14 mouse cellular contexts compared by ENCODE assay signal in genomic region chr17:47333409-47333808, GRCm38 (mm10). TPM values are rescaled to one million over a fixed set of nuclear protein-coding genes. Genes with fewer than 3 reads are reported as not detected.
DNase-seq lines count a peak whose midpoint lies in the region; ATAC-seq and TF ChIP-seq lines count a peak whose summit lies in the region.
"Had no signal": no experiment of that assay in that cellular context is flagged by ENCODE, and none has a peak within 500 bp of the region (broad histone marks: within the 10 kb centered on the region; RNA-seq: fewer than 3 reads in every experiment).

No protein-coding gene starts in this region.

- peaks cover 57% of the 10 kb centered on the region for H3K36me3 ChIP-seq in hindbrain, embryonic 14.5 days (replicated peaks; ENCODE audit: control insufficient read depth, insufficient read depth)
- H3K36me3 ChIP-seq in hindbrain, embryonic 13.5 days = peaks cover 58% of the 10 kb centered on the region
- H3K36me3 ChIP-seq in forebrain, embryonic 14.5 days (ENCODE audit: control insufficient read depth, insufficient read depth, low read length) = peaks cover 51% of the 10 kb centered on the region
- peaks cover 11% of the 10 kb centered on the region for H3K36me3 ChIP-seq in midbrain, embryonic 16.5 days (ENCODE audit: control insufficient read depth, insufficient read depth, low read length)
- H3K36me3 ChIP-seq in lung, postnatal 0 days (ENCODE audit: insufficient read depth, low read length) = no peaks in the 10 kb centered on the region

- H3K4me1 ChIP-seq in hindbrain, embryonic 14.5 days (replicated peaks; ENCODE audit: control insufficient read depth, insufficient read depth, low read length) = no peaks in the 10 kb centered on the region
- peaks cover 12% of the 10 kb centered on the region for H3K4me1 ChIP-seq in hindbrain, embryonic 13.5 days (replicated peaks)
- H3K4me1 ChIP-seq in forebrain, embryonic 14.5 days (ENCODE audit: control insufficient read depth, insufficient read depth, low read length) = peaks cover 8% of the 10 kb centered on the region
- no peaks in the 10 kb centered on the region for H3K4me1 ChIP-seq in midbrain, embryonic 16.5 days (ENCODE audit: control insufficient read depth, insufficient read depth, low read length)
- H3K4me1 ChIP-seq in lung, postnatal 0 days (ENCODE audit: insufficient read depth, low read depth, low read length) = no peaks in the 10 kb centered on the region

- TF ChIP-seq EP300 in lung, postnatal 0 days (IDR thresholded peaks at IDR 0.05) = no peak

- no peak overlapping the region for H3K4me2 ChIP-seq in hindbrain, embryonic 14.5 days (replicated peaks)
- no peak overlapping the region for H3K4me2 ChIP-seq in hindbrain, embryonic 13.5 days
- H3K4me2 ChIP-seq in forebrain, embryonic 14.5 days (ENCODE audit: low read length) = no peak overlapping the region
- no peak overlapping the region for H3K4me2 ChIP-seq in midbrain, embryonic 16.5 days (ENCODE audit: low read length)
- H3K4me2 ChIP-seq in lung, postnatal 0 days (replicated peaks; ENCODE audit: low read depth, low read length) = no peak overlapping the region
- H3K4me2 ChIP-seq: heart, embryonic 15.5 days; hindbrain, embryonic 15.5 days had no signal

- no peak for ATAC-seq in hindbrain, embryonic 14.5 days (ENCODE audit: low FRiP score)
- ATAC-seq in hindbrain, embryonic 13.5 days (ENCODE audit: low FRiP score) = no peak
- peak; percentile 85 for ATAC-seq in forebrain, embryonic 14.5 days
- 0 out of 2 replicates have a peak, but pooled peaks have one; percentile 23 for ATAC-seq in midbrain, embryonic 16.5 days
- no peak for ATAC-seq in CD4-positive, CD25-positive, alpha-beta regulatory T cell, adult 4 months
- ATAC-seq in lung, postnatal 0 days = no peak

- no peak for TF ChIP-seq CTCF in lung, postnatal 0 days (IDR thresholded peaks at IDR 0.05)

- no peak overlapping the region for H3K9ac ChIP-seq in hindbrain, embryonic 14.5 days
- no peak overlapping the region for H3K9ac ChIP-seq in hindbrain, embryonic 13.5 days
- no peak overlapping the region for H3K9ac ChIP-seq in forebrain, embryonic 14.5 days (ENCODE audit: low read length)
- no peak overlapping the region for H3K9ac ChIP-seq in midbrain, embryonic 16.5 days (ENCODE audit: low read depth, low read length)
- H3K9ac ChIP-seq in lung, postnatal 0 days (replicated peaks; ENCODE audit: low read depth) = no peak overlapping the region
- H3K9ac ChIP-seq: heart, embryonic 15.5 days; hindbrain, embryonic 15.5 days had no signal

- DNase-seq in hindbrain, embryonic 14.5 days (ENCODE audit: low spot score) = peak; percentile 28
- peak; percentile 27 for DNase-seq in embryo, embryonic 10 days (ENCODE audit: low spot score)
- peak; percentile 90 for DNase-seq in forebrain, embryonic 14.5 days (ENCODE audit: low spot score)
- no peak for DNase-seq in left cerebral cortex, postnatal 36 days (ENCODE audit: low spot score in 2 of 2)
- DNase-seq in lung, postnatal 0 days (ENCODE audit: low spot score) = no peak
- DNase-seq: cerebellum, adult 11 months; liver had no signal

- H3K27ac ChIP-seq in hindbrain, embryonic 14.5 days = no peak overlapping the region
- no peak overlapping the region for H3K27ac ChIP-seq in hindbrain, embryonic 13.5 days
- H3K27ac ChIP-seq in forebrain, embryonic 14.5 days (ENCODE audit: low read depth, low read length) = peak overlapping the region; percentile 15; the same call in 1 of the 2 replicates
- no peak overlapping the region for H3K27ac ChIP-seq in midbrain, embryonic 16.5 days (ENCODE audit: low read length)
- no peak overlapping the region for H3K27ac ChIP-seq in lung, postnatal 0 days (ENCODE audit: low read length)
- H3K27ac ChIP-seq: heart, embryonic 15.5 days had no signal

- no peaks in the 10 kb centered on the region for H3K27me3 ChIP-seq in hindbrain, embryonic 14.5 days (ENCODE audit: control insufficient read depth, insufficient read depth, low read length)
- 0 out of 2 replicates have a peak, but pooled peaks cover 3% of the 10 kb centered on the region for H3K27me3 ChIP-seq in hindbrain, embryonic 13.5 days
- H3K27me3 ChIP-seq in forebrain, embryonic 14.5 days (replicated peaks; ENCODE audit: control insufficient read depth, insufficient read depth, low read length) = 0 out of 2 replicates have a peak, but pooled peaks cover 3% of the 10 kb centered on the region
- no peaks in the 10 kb centered on the region for H3K27me3 ChIP-seq in midbrain, embryonic 16.5 days (ENCODE audit: control insufficient read depth, insufficient read depth, low read depth, low read length)
- no peaks in the 10 kb centered on the region for H3K27me3 ChIP-seq in lung, postnatal 0 days (replicated peaks; ENCODE audit: insufficient read depth, low read length)
- H3K27me3 ChIP-seq: heart, embryonic 15.5 days; hindbrain, embryonic 15.5 days had no signal

- H3K9me3 ChIP-seq in hindbrain, embryonic 14.5 days (ENCODE audit: control insufficient read depth, low read length) = no peaks in the 10 kb centered on the region
- H3K9me3 ChIP-seq in hindbrain, embryonic 13.5 days = no peaks in the 10 kb centered on the region
- H3K9me3 ChIP-seq in forebrain, embryonic 14.5 days (replicated peaks; ENCODE audit: control insufficient read depth, low read length) = no peaks in the 10 kb centered on the region
- no peaks in the 10 kb centered on the region for H3K9me3 ChIP-seq in midbrain, embryonic 16.5 days (replicated peaks; ENCODE audit: control insufficient read depth, low read length, poor library complexity, severe bottlenecking)
- H3K9me3 ChIP-seq in lung, postnatal 0 days (ENCODE audit: low read length) = no peaks in the 10 kb centered on the region
- H3K9me3 ChIP-seq: heart, embryonic 15.5 days; hindbrain, embryonic 15.5 days had no signal

- no peak overlapping the region for H3K4me3 ChIP-seq in hindbrain, embryonic 14.5 days (replicated peaks; ENCODE audit: low read length)
- no peak overlapping the region for H3K4me3 ChIP-seq in hindbrain, embryonic 13.5 days
- no peak overlapping the region for H3K4me3 ChIP-seq in forebrain, embryonic 14.5 days (ENCODE audit: low read depth, low read length)
- H3K4me3 ChIP-seq in midbrain, embryonic 16.5 days (ENCODE audit: low read depth, low read length) = no peak overlapping the region
- H3K4me3 ChIP-seq in lung, postnatal 0 days (ENCODE audit: low read depth, low read length) = no peak overlapping the region
- H3K4me3 ChIP-seq: erythroblast, embryonic 14.5 days; heart, embryonic 15.5 days; hindbrain, embryonic 15.5 days had no signal

- intact Hi-C loops in left cerebral cortex, postnatal 36 days (cut with DNase I) = loop anchor here (2.0 to 5.0 kb wide), 2 partner anchors 191 to 295 kb away; no protein-coding TSS in a partner anchor

- WGBS in hindbrain, embryonic 14.5 days = 34% methylated on average over 2 of the region's 2 CpGs
- WGBS in hindbrain, embryonic 13.5 days = 45% methylated on average over 2 of the region's 2 CpGs
- WGBS in forebrain, embryonic 14.5 days = 0% methylated on average over 2 of the region's 2 CpGs
- 16% methylated on average over 2 of the region's 2 CpGs for WGBS in midbrain, embryonic 16.5 days
- 86% methylated on average over 2 of the region's 2 CpGs for WGBS in lung, postnatal 0 days

RNA-seq across cellular contexts. Expression of gene Mrps10, which starts 35.3 kb away (rescaled TPM):
- polyA plus RNA-seq in hindbrain, embryonic 14.5 days (2014; fragmentation: Nextera tagmentation; extraction: Ambion mirVana) = 61.7 and 72.3 TPM in 2 replicates
- 70.6 and 75.7 TPM in 2 replicates for polyA plus RNA-seq in hindbrain, embryonic 13.5 days (2015; fragmentation: Nextera tagmentation; extraction: Ambion mirVana)
- polyA plus RNA-seq in forebrain, embryonic 14.5 days (2014; fragmentation: Nextera tagmentation; extraction: Ambion mirVana) = 73.8 and 94.0 TPM in 2 replicates
- polyA plus RNA-seq in midbrain, embryonic 16.5 days (2015; fragmentation: Nextera tagmentation; extraction: Ambion mirVana) = 63.6 and 67.6 TPM in 2 replicates
- 10 to 100 TPM; 28.0 to 32.6 TPM for total RNA-seq in left cerebral cortex, postnatal 36 days (2021)
- polyA plus RNA-seq in CD4-positive, CD25-positive, alpha-beta regulatory T cell, adult 4 months (2017; shearing (Covaris generic)) = 10 to 100 TPM; 29.1 to 37.6 TPM
- 43.2 and 47.5 TPM in 2 replicates for polyA plus RNA-seq in lung, postnatal 0 days (2015; fragmentation: Nextera tagmentation; extraction: Ambion mirVana)

RNA-seq across cellular contexts. Expression of gene Guca1b, which starts 51.8 kb away (rescaled TPM):
- 0.25 and 0.46 TPM in 2 replicates for polyA plus RNA-seq in hindbrain, embryonic 14.5 days (2014; fragmentation: Nextera tagmentation; extraction: Ambion mirVana)
- polyA plus RNA-seq in hindbrain, embryonic 13.5 days (2015; fragmentation: Nextera tagmentation; extraction: Ambion mirVana) = 0.83 and 0.84 TPM in 2 replicates
- polyA plus RNA-seq in forebrain, embryonic 14.5 days (2014; fragmentation: Nextera tagmentation; extraction: Ambion mirVana) = 0.37 TPM in 1 of 2 replicates, not detected in the other
- 0.33 and 0.37 TPM in 2 replicates for polyA plus RNA-seq in midbrain, embryonic 16.5 days (2015; fragmentation: Nextera tagmentation; extraction: Ambion mirVana)
- 1 to 10 TPM in 1 of 2 experiments, under 1 TPM in 1; 0.94 to 1.9 TPM for total RNA-seq in left cerebral cortex, postnatal 36 days (2021)
- polyA plus RNA-seq in CD4-positive, CD25-positive, alpha-beta regulatory T cell, adult 4 months (2017; shearing (Covaris generic)) = 1 to 10 TPM; 2.0 to 3.2 TPM
- polyA plus RNA-seq in lung, postnatal 0 days (2015; fragmentation: Nextera tagmentation; extraction: Ambion mirVana) = 0.23 and 0.43 TPM in 2 replicates
- total RNA-seq: common myeloid progenitor, adult 5-6 weeks had no signal
- polyA plus RNA-seq: erythroblast, embryonic 14.5 days had no signal

Comparison
In these comparisons a context has a peak if more than half of its experiments do, and no peak if none do; other contexts are left out.
1. ATAC-seq: peak in forebrain, embryonic 14.5 days (single experiment) and midbrain, embryonic 16.5 days (single experiment); none in hindbrain, embryonic 14.5 days (single experiment), hindbrain, embryonic 13.5 days (single experiment), CD4-positive, CD25-positive, alpha-beta regulatory T cell, adult 4 months (single experiment) and lung, postnatal 0 days (single experiment).
2. DNase-seq: peak in hindbrain, embryonic 14.5 days (single experiment), embryo, embryonic 10 days (single experiment) and forebrain, embryonic 14.5 days (single experiment); none in left cerebral cortex, postnatal 36 days (0 of 2) and lung, postnatal 0 days (single experiment).